Mouse (Mus musculus) cortical plate, adult 2 months (tissue): Measurements from ENCODE around the gene Timeless.

ENCODE experiments used
- CTCF ChIP-seq: fragments of 200-500 bp; IDR thresholded peaks from 2 replicates; pipeline ENCODE4 v1.5.1; 2011; ENCODE audit warnings: mild to moderate bottlenecking, control low read depth, low read length; ENCODE audit not compliant: insufficient read depth; ENCODE audit errors: extremely low read depth
- POLR2A ChIP-seq: fragments of 200-500 bp; IDR thresholded peaks from 2 replicates; pipeline ENCODE4 v1.6.1; 2011; ENCODE audit warnings: mild to moderate bottlenecking, low read length, control low read depth; ENCODE audit not compliant: insufficient read depth; ENCODE audit errors: extremely low read depth

- TF ChIP-seq CTCF (no peak), POLR2A (no peak)
Observed at GRCm38 (mm10) chr10:128204941-128205340, 26.9 kb upstream of the Timeless start.
